ENCODE assay signal across 13 mouse cellular contexts in genomic region chr8:120418188-120418587, GRCm38 (mm10).
DNase-seq lines count a peak whose midpoint lies in the region; ATAC-seq and TF ChIP-seq lines count a peak whose summit lies in the region.
"Had no signal": no experiment of that assay in that cellular context is flagged by ENCODE, and none has a peak within 500 bp of the region (broad histone marks: within the 10 kb centered on the region; RNA-seq: fewer than 3 reads in every experiment).

No protein-coding gene starts in this region.

- H3K36me3 ChIP-seq in hindbrain, embryonic 11.5 days (ENCODE audit: control insufficient read depth, insufficient read depth, low read length): no peaks in the 10 kb centered on the region
- H3K36me3 ChIP-seq in hindbrain, embryonic 16.5 days (ENCODE audit: control insufficient read depth, insufficient read depth, low read length): no peaks in the 10 kb centered on the region
- H3K36me3 ChIP-seq in neural tube, embryonic 12.5 days: no peaks in the 10 kb centered on the region
- H3K36me3 ChIP-seq in neural tube, embryonic 15.5 days: no peaks in the 10 kb centered on the region
- no peaks in the 10 kb centered on the region for H3K36me3 ChIP-seq in kidney, postnatal 0 days (ENCODE audit: insufficient read depth, low read length)

- no peak for TF ChIP-seq CTCF in kidney, postnatal 0 days (IDR thresholded peaks at IDR 0.05; ENCODE audit: low read depth)

- no peak for ATAC-seq in hindbrain, embryonic 11.5 days (ENCODE audit: low FRiP score)
- ATAC-seq in hindbrain, embryonic 16.5 days: no peak
- no peak for ATAC-seq in neural tube, embryonic 12.5 days (ENCODE audit: low FRiP score, low read depth)
- ATAC-seq in neural tube, embryonic 15.5 days (ENCODE audit: low FRiP score): no peak
- ATAC-seq in kidney, postnatal 0 days (replicated peaks; ENCODE audit: low FRiP score, low read depth): no peak

- peaks cover 42% of the 10 kb centered on the region for H3K4me1 ChIP-seq in hindbrain, embryonic 11.5 days (replicated peaks; ENCODE audit: control insufficient read depth, insufficient read depth, low read length)
- H3K4me1 ChIP-seq in hindbrain, embryonic 16.5 days (ENCODE audit: control insufficient read depth, insufficient read depth, low read depth, low read length): peaks cover 53% of the 10 kb centered on the region
- H3K4me1 ChIP-seq in neural tube, embryonic 12.5 days: peaks cover 97% of the 10 kb centered on the region
- H3K4me1 ChIP-seq in neural tube, embryonic 15.5 days: peaks cover 81% of the 10 kb centered on the region
- peaks cover 39% of the 10 kb centered on the region for H3K4me1 ChIP-seq in kidney, postnatal 0 days (replicated peaks; ENCODE audit: insufficient read depth, low read length)

- no peak overlapping the region for H3K4me2 ChIP-seq in hindbrain, embryonic 11.5 days (replicated peaks; ENCODE audit: low read depth, low read length)
- H3K4me2 ChIP-seq in hindbrain, embryonic 16.5 days (ENCODE audit: low read length): no peak overlapping the region
- no peak overlapping the region for H3K4me2 ChIP-seq in neural tube, embryonic 12.5 days (replicated peaks)
- no peak overlapping the region for H3K4me2 ChIP-seq in neural tube, embryonic 15.5 days
- H3K4me2 ChIP-seq in kidney, postnatal 0 days (ENCODE audit: low read length): no peak overlapping the region

- 0 out of 2 replicates have a peak, but pooled peaks cover 2% of the 10 kb centered on the region for H3K27me3 ChIP-seq in hindbrain, embryonic 11.5 days (ENCODE audit: control insufficient read depth, insufficient read depth, low read length)
- no peaks in the 10 kb centered on the region; the same call in 1 of the 2 replicates for H3K27me3 ChIP-seq in hindbrain, embryonic 16.5 days (replicated peaks; ENCODE audit: control insufficient read depth, insufficient read depth, low read length)
- no peaks in the 10 kb centered on the region for H3K27me3 ChIP-seq in neural tube, embryonic 12.5 days (replicated peaks)
- H3K27me3 ChIP-seq in neural tube, embryonic 15.5 days (replicated peaks): no peaks in the 10 kb centered on the region
- H3K27me3 ChIP-seq in kidney, postnatal 0 days (ENCODE audit: insufficient read depth, low read length): no peaks in the 10 kb centered on the region

- DNase-seq in hindbrain, embryonic 11.5 days (ENCODE audit: low spot score): no peak
- DNase-seq in kidney, postnatal 0 days (ENCODE audit: low spot score): no peak
- no peak for DNase-seq in T-cell, adult 2 months (ENCODE audit: low spot score)
- DNase-seq in right cerebral cortex, adult 18-20 months: no peak
- no peak for DNase-seq in gastrocnemius, adult 18-20 months (ENCODE audit: low spot score)
- DNase-seq: adrenal gland, postnatal 10 days; cerebellum, adult 11-12 months; gastrocnemius, adult 2 months; thymus, postnatal 14 days had no signal

- H3K9ac ChIP-seq in hindbrain, embryonic 11.5 days (ENCODE audit: low read depth, low read length): 0 out of 2 replicates have a peak overlapping the region, but pooled peaks have one; percentile 20
- H3K9ac ChIP-seq in hindbrain, embryonic 16.5 days (ENCODE audit: low read depth, low read length): no peak overlapping the region
- H3K9ac ChIP-seq in neural tube, embryonic 12.5 days: no peak overlapping the region
- no peak overlapping the region for H3K9ac ChIP-seq in neural tube, embryonic 15.5 days (replicated peaks)
- no peak overlapping the region for H3K9ac ChIP-seq in kidney, postnatal 0 days (ENCODE audit: low read depth, low read length)

- peak overlapping the region; percentile 98 for H3K27ac ChIP-seq in hindbrain, embryonic 11.5 days (ENCODE audit: low read depth, low read length)
- no peak overlapping the region for H3K27ac ChIP-seq in hindbrain, embryonic 16.5 days (ENCODE audit: low read depth, low read length)
- H3K27ac ChIP-seq in neural tube, embryonic 12.5 days: 0 out of 2 replicates have a peak overlapping the region, but pooled peaks have one; percentile 12
- H3K27ac ChIP-seq in neural tube, embryonic 15.5 days (replicated peaks): no peak overlapping the region
- 0 out of 2 replicates have a peak overlapping the region, but pooled peaks have one; percentile 5 for H3K27ac ChIP-seq in kidney, postnatal 0 days
- H3K27ac ChIP-seq: layer of hippocampus, adult 2 months had no signal

- no peak overlapping the region for H3K4me3 ChIP-seq in hindbrain, embryonic 11.5 days (ENCODE audit: low read depth, low read length)
- no peak overlapping the region for H3K4me3 ChIP-seq in hindbrain, embryonic 16.5 days (ENCODE audit: low read length)
- H3K4me3 ChIP-seq in neural tube, embryonic 12.5 days: no peak overlapping the region
- no peak overlapping the region for H3K4me3 ChIP-seq in neural tube, embryonic 15.5 days (replicated peaks)
- no peak overlapping the region for H3K4me3 ChIP-seq in kidney, postnatal 0 days (replicated peaks; ENCODE audit: low read depth, low read length)
- H3K4me3 ChIP-seq: gastrocnemius, adult 2 months; layer of hippocampus, adult 2 months had no signal

- WGBS in hindbrain, embryonic 11.5 days: 72% methylated on average over 5 of the region's 5 CpGs
- 61% methylated on average over 5 of the region's 5 CpGs for whole genome bisulfite sequencing in hindbrain, embryonic 16.5 days
- WGBS in neural tube, embryonic 12.5 days: 81% methylated on average over 5 of the region's 5 CpGs
- 58% methylated on average over 5 of the region's 5 CpGs for WGBS in neural tube, embryonic 15.5 days
- 47% methylated on average over 5 of the region's 5 CpGs for WGBS in kidney, postnatal 0 days

- no peaks in the 10 kb centered on the region for H3K9me3 ChIP-seq in hindbrain, embryonic 11.5 days (ENCODE audit: control insufficient read depth, low read length)
- no peaks in the 10 kb centered on the region for H3K9me3 ChIP-seq in hindbrain, embryonic 16.5 days (ENCODE audit: control insufficient read depth, low read length)
- H3K9me3 ChIP-seq in neural tube, embryonic 12.5 days: no peaks in the 10 kb centered on the region
- H3K9me3 ChIP-seq in neural tube, embryonic 15.5 days (replicated peaks): no peaks in the 10 kb centered on the region
- H3K9me3 ChIP-seq in kidney, postnatal 0 days (replicated peaks; ENCODE audit: low read length): no peaks in the 10 kb centered on the region

Comparison
In these comparisons a context has a peak if more than half of its experiments do, and no peak if none do; other contexts are left out.
1. H3K27ac ChIP-seq: peak in hindbrain, embryonic 11.5 days (single experiment), neural tube, embryonic 12.5 days (single experiment) and kidney, postnatal 0 days (single experiment); none in hindbrain, embryonic 16.5 days (single experiment) and neural tube, embryonic 15.5 days (single experiment).